Mouse (Mus musculus) lung, embryonic 16.5 days (tissue): ENCODE data around the gene Bmp8b. TPM values are rescaled to one million over a fixed set of nuclear protein-coding genes. Genes with fewer than 3 reads are reported as not detected.
"Not testable (repeated sequence)": the region's sequence is repeated elsewhere in the genome, so short reads cannot be mapped to it uniquely, and the experiment has no call there.

Source experiments
- ATAC-seq: fragments of 200-750 bp; cut with Nextera tagmentation; 2 replicates; pipeline ENCODE4 v1.8.0; 2017; ENCODE audit warnings: low read depth, mild to moderate bottlenecking, moderate library complexity
- H3K27ac ChIP-seq: fragments of 300-500 bp; sonication (generic); 2 replicates; pipeline ENCODE4 v1.5.1; 2014; ENCODE audit warnings: mild to moderate bottlenecking, control low read depth, low read length
- H3K27me3 ChIP-seq: fragments of 300-500 bp; sonication (generic); 2 replicates; pipeline ENCODE4 v1.6.1; 2014; ENCODE audit warnings: low read depth, low read length, mixed read lengths; ENCODE audit not compliant: control insufficient read depth, insufficient read depth
- H3K36me3 ChIP-seq: fragments of 300-500 bp; sonication (generic); 2 replicates; pipeline ENCODE4 v1.6.1; 2014; ENCODE audit warnings: low read length; ENCODE audit not compliant: control insufficient read depth, insufficient read depth
- H3K4me1 ChIP-seq: fragments of 300-500 bp; sonication (generic); replicated peaks from 2 replicates; pipeline ENCODE4 v1.6.1; 2014; ENCODE audit warnings: low read length, mixed read lengths; ENCODE audit not compliant: control insufficient read depth, insufficient read depth
- H3K4me2 ChIP-seq: fragments of 300-500 bp; sonication (generic); 2 replicates; pipeline ENCODE4 v1.6.1; 2014; ENCODE audit warnings: low read depth, low read length, control low read depth
- H3K4me3 ChIP-seq: fragments of 300-500 bp; sonication (generic); 2 replicates; pipeline ENCODE4 v1.5.1; 2014; ENCODE audit warnings: mild to moderate bottlenecking, low read length, control low read depth
- H3K9ac ChIP-seq: fragments of 300-500 bp; sonication (generic); 2 replicates; pipeline ENCODE4 v1.6.1; 2014; ENCODE audit warnings: low read length, control low read depth
- H3K9me3 ChIP-seq: fragments of 300-500 bp; sonication (generic); 2 replicates; pipeline ENCODE4 v1.6.1; 2016; ENCODE audit warnings: low read length; ENCODE audit not compliant: control insufficient read depth
- WGBS: fragments of 180-500 bp; shearing (Covaris S2); extraction: QIAGEN DNeasy Blood & Tissue Kit; methylation state at CpG from one replicate; pipeline ENCODE4 v1.1.7; 2014; 5-methylcytosine and 5-hydroxymethylcytosine counted together
- polyA plus RNA-seq: library from polyadenylated mRNA; unstranded; fragments of >200 nt; fragmentation: Nextera tagmentation; extraction: Ambion mirVana; gene quantifications from 2 replicates; pipeline ENCODE4 v1.2.1, GENCODE M21; 2015

The Bmp8b gene
- polyA plus RNA-seq, 1 experiment from 2014 or later = 1.5 TPM

DNA sequence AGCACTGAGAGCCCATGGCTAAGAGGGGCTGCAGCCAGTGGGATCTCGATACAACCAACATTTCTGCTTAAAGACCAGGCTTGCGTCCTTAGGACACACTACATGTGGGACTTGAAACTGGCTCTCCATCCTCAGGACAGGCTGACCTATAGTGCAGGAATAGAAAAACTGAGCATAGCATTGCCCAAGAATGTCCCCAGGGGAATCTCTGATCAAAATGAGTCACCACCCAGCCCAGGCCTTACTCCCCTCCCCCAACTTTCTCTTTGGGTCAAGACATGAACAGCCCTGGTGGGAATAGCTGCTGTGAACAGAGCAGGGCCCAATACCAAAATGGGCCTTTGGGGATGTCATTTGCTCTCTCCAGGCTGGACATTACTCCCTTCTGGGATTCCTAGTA is 1.9 kb downstream of the Bmp8b start:
- Histone ChIP-seq H3K4me2 (no peak overlapping the region), H3K4me1 (peaks cover 9% of the 10 kb centered on the region; the same call in 1 of the 2 replicates), H3K27me3 (peaks cover 33% of the 10 kb centered on the region), H3K9me3 (no peaks in the 10 kb centered on the region), H3K27ac (no peak overlapping the region), H3K4me3 (no peak overlapping the region), H3K36me3 (no peaks in the 10 kb centered on the region), H3K9ac (no peak overlapping the region)
- no peak for ATAC-seq
- WGBS = 73% methylated on average over 2 of the region's 2 CpGs

- H3K4me1 ChIP-seq = peaks cover 9% of the 10 kb centered on the region; the same call in 1 of the 2 replicates
- H3K4me3 ChIP-seq = no peak overlapping the region
- no peaks in the 10 kb centered on the region for H3K36me3 ChIP-seq
- H3K9me3 ChIP-seq = no peaks in the 10 kb centered on the region
- peaks cover 33% of the 10 kb centered on the region for H3K27me3 ChIP-seq
- H3K27ac ChIP-seq = no peak overlapping the region
- H3K4me2 ChIP-seq = no peak overlapping the region
- no peak overlapping the region for H3K9ac ChIP-seq
- 90% methylated on average over 5 of the region's 5 CpGs for WGBS
- no peak for ATAC-seq
These were observed 3.1 kb downstream of the Bmp8b start for GRCm38 (mm10) chr4:123108056-123108455.

DNA sequence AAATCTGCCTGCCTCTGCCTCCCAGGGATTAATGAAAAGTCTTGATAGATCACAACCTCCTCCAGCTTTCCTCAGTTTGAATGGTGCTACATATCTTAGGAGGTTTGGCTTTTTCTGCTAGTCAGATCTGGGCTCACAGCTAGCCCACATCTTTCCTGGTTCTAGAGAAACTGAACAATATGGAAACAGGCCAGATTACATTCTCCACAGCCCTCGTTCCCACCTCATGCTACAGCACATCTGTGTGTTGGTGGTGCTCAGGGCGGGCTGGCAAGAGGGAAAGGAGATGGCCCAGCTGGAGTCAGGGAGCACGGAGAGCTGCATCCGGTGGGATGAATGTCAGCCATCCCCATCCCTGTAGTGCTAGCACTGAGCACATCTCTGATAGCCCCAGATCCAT is 5.8 kb downstream of the Bmp8b start:
- WGBS = 84% methylated on average over 4 of the region's 4 CpGs
- Histone ChIP-seq H3K9ac (no peak overlapping the region), H3K4me1 (no peaks in the 10 kb centered on the region), H3K36me3 (no peaks in the 10 kb centered on the region), H3K27ac (no peak overlapping the region), H3K9me3 (no peaks in the 10 kb centered on the region), H3K27me3 (peaks cover 11% of the 10 kb centered on the region), H3K4me2 (no peak overlapping the region), H3K4me3 (no peak overlapping the region)
- ATAC-seq = no peak

DNA sequence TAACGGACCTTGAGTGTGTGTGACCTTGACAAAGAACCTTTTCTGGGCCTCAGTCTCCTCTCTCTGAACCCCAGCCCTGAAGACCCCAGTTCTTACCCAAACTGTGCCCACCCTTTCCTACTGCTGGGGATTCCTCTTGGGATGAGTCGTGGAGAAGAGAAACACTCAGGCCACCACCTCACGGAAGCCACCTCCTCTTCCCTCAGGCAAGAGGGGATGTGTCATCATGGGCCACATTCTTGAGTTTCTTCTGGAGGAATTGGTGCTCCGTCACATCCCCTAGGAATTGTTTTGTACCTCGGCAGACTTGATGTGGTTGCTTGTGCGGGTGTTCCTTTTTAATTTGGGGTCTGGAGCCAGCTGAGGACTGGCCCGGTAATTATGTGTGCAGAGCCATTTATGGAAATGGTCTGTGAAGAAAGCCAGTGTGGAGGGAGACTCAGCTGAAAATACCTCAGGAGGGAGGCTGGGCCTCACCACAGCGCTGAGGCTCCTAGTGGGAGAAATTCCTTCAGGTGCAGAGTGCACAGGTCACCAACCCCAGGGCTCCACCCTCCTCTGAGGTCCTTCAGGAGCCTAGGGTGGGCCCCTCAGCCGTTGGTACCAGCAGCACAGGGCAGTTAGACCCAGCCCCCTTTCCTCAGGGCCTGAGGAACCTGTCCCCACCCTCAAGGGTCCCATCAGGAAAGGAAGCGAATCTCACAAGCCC is 6.5 kb downstream of the Bmp8b start:
- WGBS = 66% methylated on average over 10 of the region's 10 CpGs
- H3K27me3 ChIP-seq, ATAC-seq: not testable (repeated sequence)

GRCm38 (mm10) chr4:123112216-123112764 is 7.3 kb downstream of the Bmp8b start:
- no peak overlapping the region for H3K4me2 ChIP-seq
- peaks cover 11% of the 10 kb centered on the region for H3K27me3 ChIP-seq
- H3K9ac ChIP-seq = no peak overlapping the region
- no peaks in the 10 kb centered on the region for H3K9me3 ChIP-seq
- ATAC-seq = no peak
- no peaks in the 10 kb centered on the region for H3K36me3 ChIP-seq
- no peaks in the 10 kb centered on the region for H3K4me1 ChIP-seq
- H3K4me3 ChIP-seq = no peak overlapping the region
- WGBS = 67% methylated on average over 8 of the region's 8 CpGs
- H3K27ac ChIP-seq = no peak overlapping the region

More for the DNA sequence above, 6.5 kb downstream of the Bmp8b start:
- H3K27ac ChIP-seq, H3K9me3 ChIP-seq, H3K4me2 ChIP-seq, H3K36me3 ChIP-seq, H3K9ac ChIP-seq, H3K4me1 ChIP-seq, H3K4me3 ChIP-seq: not testable (repeated sequence)

- ATAC-seq, H3K4me2 ChIP-seq, H3K4me3 ChIP-seq, H3K36me3 ChIP-seq, H3K9ac ChIP-seq, H3K27ac ChIP-seq, H3K4me1 ChIP-seq, H3K9me3 ChIP-seq: not testable (repeated sequence)
- 88% methylated on average over 4 of the region's 4 CpGs for WGBS
- H3K27me3 ChIP-seq = peaks cover 15% of the 10 kb centered on the region
These were observed 9.7 kb downstream of the Bmp8b start for GRCm38 (mm10) chr4:123114651-123115050.

GRCm38 (mm10) chr4:123116011-123116410 is 11.0 kb downstream of the Bmp8b start, which contains the start of gene Oxct2b:
Gene Oxct2b, plus strand, starts transcription at chr4:123116266.
- no peaks in the 10 kb centered on the region for H3K9me3 ChIP-seq
- H3K4me2 ChIP-seq = peak within 1 kb of the TSS; percentile 52
- H3K4me1 ChIP-seq = no peaks in the 10 kb centered on the region
- no peak within 1 kb of the TSS for H3K27ac ChIP-seq
- H3K27me3 ChIP-seq = peaks cover 15% of the 10 kb centered on the region
- no peaks in the 10 kb centered on the region for H3K36me3 ChIP-seq
- 6% methylated on average over 22 of the region's 22 CpGs for WGBS
- peak within 1 kb of the TSS; percentile 24 for H3K4me3 ChIP-seq
- H3K9ac ChIP-seq = no peak within 1 kb of the TSS
- peak; percentile 24; the same call in 1 of the 2 replicates for ATAC-seq

- 11% methylated on average over 28 of the region's 42 CpGs for WGBS
- H3K27ac ChIP-seq, H3K36me3 ChIP-seq, H3K9ac ChIP-seq, H3K9me3 ChIP-seq, H3K4me3 ChIP-seq, H3K4me1 ChIP-seq: not testable (repeated sequence)
- Histone ChIP-seq H3K4me2 (peak overlapping the region; percentile 52; the same call in 1 of the 2 replicates), H3K27me3 (peaks cover 15% of the 10 kb centered on the region)
- 0 out of 2 replicates have a peak, but pooled peaks have one; percentile 31 for ATAC-seq
These were observed 11.7 kb downstream of the Bmp8b start for GRCm38 (mm10) chr4:123116640-123117039.

DNA sequence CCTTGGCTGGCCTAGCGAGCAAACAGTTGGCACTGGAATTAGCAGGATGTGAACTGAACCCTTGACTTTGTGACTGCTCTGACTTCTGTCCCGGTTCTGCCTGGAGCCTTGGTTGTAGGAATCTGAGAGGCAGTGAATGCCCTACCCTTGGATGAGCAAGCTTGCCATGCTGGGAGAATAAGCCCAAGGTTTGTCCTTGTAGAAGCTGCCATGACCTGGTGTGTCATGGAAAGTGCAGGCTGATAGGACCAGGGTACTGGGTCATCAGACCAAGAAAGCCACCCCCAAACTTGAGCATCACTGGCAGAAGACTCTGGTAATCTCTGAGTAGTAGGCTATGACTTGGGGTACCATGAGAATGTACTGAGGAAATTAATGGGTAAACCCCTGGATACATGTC is 16.3 kb downstream of the Bmp8b start:
- ATAC-seq = no peak
- H3K9ac ChIP-seq = no peak overlapping the region
- H3K4me3 ChIP-seq = no peak overlapping the region
- H3K27me3 ChIP-seq = peaks cover 9% of the 10 kb centered on the region
- H3K9me3 ChIP-seq = no peaks in the 10 kb centered on the region
- no peak overlapping the region for H3K4me2 ChIP-seq
- WGBS = 68% methylated on average over 2 of the region's 2 CpGs
- H3K36me3 ChIP-seq = peaks cover 10% of the 10 kb centered on the region
- H3K4me1 ChIP-seq = no peaks in the 10 kb centered on the region
- no peak overlapping the region for H3K27ac ChIP-seq
